Mouse (Mus musculus) forebrain, embryonic 12.5 days (tissue): ENCODE measurements around the gene Fgb. TPM values are rescaled to one million over a fixed set of nuclear protein-coding genes. Genes with fewer than 3 reads are reported as not detected.

Source experiments
- ATAC-seq: fragments of 200-750 bp; cut with Nextera tagmentation; 2 replicates; pipeline ENCODE4 v1.8.0; 2017; ENCODE audit warnings: moderate TSS enrichment; ENCODE audit not compliant: low FRiP score
- H3K27ac ChIP-seq: fragments of 300-500 bp; sonication (generic); 2 replicates; pipeline ENCODE4 v1.5.1; 2016; ENCODE audit warnings: mild to moderate bottlenecking
- H3K27me3 ChIP-seq: fragments of 300-500 bp; sonication (generic); 2 replicates; pipeline ENCODE4 v1.6.1; 2016; ENCODE audit warnings: mild to moderate bottlenecking
- H3K36me3 ChIP-seq: fragments of 300-500 bp; sonication (generic); replicated peaks from 2 replicates; pipeline ENCODE4 v1.6.1; 2016; ENCODE audit warnings: mild to moderate bottlenecking
- H3K4me1 ChIP-seq: fragments of 300-500 bp; sonication (generic); 2 replicates; pipeline ENCODE4 v1.6.1; 2016
- H3K4me2 ChIP-seq: fragments of 300-500 bp; sonication (generic); 2 replicates; pipeline ENCODE4 v1.6.1; 2016; ENCODE audit warnings: mild to moderate bottlenecking, moderate library complexity
- H3K4me3 ChIP-seq: fragments of 300-500 bp; sonication (generic); replicated peaks from 2 replicates; pipeline ENCODE4 v1.5.1; 2016; ENCODE audit warnings: mild to moderate bottlenecking
- H3K9ac ChIP-seq: fragments of 300-500 bp; sonication (generic); 2 replicates; pipeline ENCODE4 v1.6.1; 2016; ENCODE audit warnings: mild to moderate bottlenecking
- H3K9me3 ChIP-seq: fragments of 300-500 bp; sonication (generic); 2 replicates; pipeline ENCODE4 v1.6.1; 2016
- WGBS: fragments of 180-500 bp; shearing (Covaris S2); methylation state at CpG from one replicate; pipeline ENCODE4 v1.1.7; 2016; 5-methylcytosine and 5-hydroxymethylcytosine counted together
- polyA plus RNA-seq: library from polyadenylated mRNA; unstranded; fragments of >200 nt; fragmentation: Nextera tagmentation; extraction: Ambion mirVana; gene quantifications from 2 replicates; pipeline ENCODE4 v1.2.1, GENCODE M21; 2016

The Fgb gene
- polyA plus RNA-seq, 1 experiment from 2014 or later, result not detected

- Histone ChIP-seq H3K4me1 (peaks cover 4% of the 10 kb centered on the region; the same call in 1 of the 2 replicates), H3K4me3 (no peak overlapping the region)
- no peak for ATAC-seq
These were observed 47.5 kb downstream of the Fgb start for GRCm38 (mm10) chr3:83002191-83002590.

GRCm38 (mm10) chr3:82999995-83000394 lies 49.7 kb downstream of the Fgb start:
- Histone ChIP-seq H3K36me3 (no peaks in the 10 kb centered on the region), H3K9me3 (no peaks in the 10 kb centered on the region), H3K27me3 (peaks cover 29% of the 10 kb centered on the region), H3K4me2 (no peak overlapping the region), H3K4me1 (peaks cover 7% of the 10 kb centered on the region; the same call in 1 of the 2 replicates), H3K4me3 (no peak overlapping the region), H3K9ac (no peak overlapping the region), H3K27ac (no peak overlapping the region)
- no peak for ATAC-seq
- 84% methylated on average over 9 of the region's 9 CpGs for WGBS

More at GRCm38 (mm10) chr3:83002191-83002590, 47.5 kb downstream of the Fgb start:
- peaks cover 8% of the 10 kb centered on the region for H3K27me3 ChIP-seq
- H3K36me3 ChIP-seq, result no peaks in the 10 kb centered on the region
- no peak overlapping the region for H3K27ac ChIP-seq
- no peak overlapping the region for H3K4me2 ChIP-seq
- H3K9ac ChIP-seq, result no peak overlapping the region
- no peaks in the 10 kb centered on the region for H3K9me3 ChIP-seq
- WGBS, result 0% methylated on average over 2 of the region's 2 CpGs

DNA sequence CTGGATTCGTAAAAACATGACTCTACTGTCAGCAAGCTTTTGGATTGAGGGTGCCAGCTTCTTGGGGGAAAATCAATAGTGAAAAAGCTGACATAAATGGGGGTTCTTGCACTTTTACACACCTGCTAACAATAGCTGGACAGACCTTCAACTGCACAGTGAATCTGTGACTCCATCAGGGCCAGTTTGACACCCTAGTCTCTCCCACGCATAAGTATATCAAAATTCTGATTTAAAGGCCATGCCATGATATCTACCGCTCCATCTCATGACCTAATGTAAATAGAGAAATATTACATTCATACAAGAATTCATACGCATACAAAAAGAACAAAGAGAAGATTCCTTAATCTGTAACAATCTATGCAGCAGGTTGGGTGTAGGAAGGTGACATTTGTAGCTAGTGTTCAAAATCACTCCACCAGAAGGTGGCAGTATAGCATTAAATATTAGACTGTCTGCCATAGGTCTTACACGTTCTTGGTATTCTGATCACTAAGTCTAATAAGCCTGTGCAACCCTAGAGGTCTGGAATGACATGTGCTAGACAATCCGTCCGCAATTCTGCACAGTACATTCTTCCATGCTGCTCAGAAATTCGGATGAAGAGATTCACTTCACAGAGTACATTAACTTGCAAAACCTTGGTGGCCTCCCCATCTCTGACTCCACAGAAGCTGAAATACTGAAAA lies 50.7 kb downstream of the Fgb start:
- WGBS, result 32% methylated on average over 8 of the region's 8 CpGs
- peaks cover 7% of the 10 kb centered on the region; the same call in 1 of the 2 replicates for H3K4me1 ChIP-seq
- H3K36me3 ChIP-seq, result no peaks in the 10 kb centered on the region
- H3K4me2 ChIP-seq, result no peak overlapping the region
- peak; percentile 87 for ATAC-seq
- no peaks in the 10 kb centered on the region for H3K9me3 ChIP-seq
- peaks cover 30% of the 10 kb centered on the region for H3K27me3 ChIP-seq
- H3K9ac ChIP-seq, result no peak overlapping the region
- H3K4me3 ChIP-seq, result no peak overlapping the region
- H3K27ac ChIP-seq, result no peak overlapping the region

DNA sequence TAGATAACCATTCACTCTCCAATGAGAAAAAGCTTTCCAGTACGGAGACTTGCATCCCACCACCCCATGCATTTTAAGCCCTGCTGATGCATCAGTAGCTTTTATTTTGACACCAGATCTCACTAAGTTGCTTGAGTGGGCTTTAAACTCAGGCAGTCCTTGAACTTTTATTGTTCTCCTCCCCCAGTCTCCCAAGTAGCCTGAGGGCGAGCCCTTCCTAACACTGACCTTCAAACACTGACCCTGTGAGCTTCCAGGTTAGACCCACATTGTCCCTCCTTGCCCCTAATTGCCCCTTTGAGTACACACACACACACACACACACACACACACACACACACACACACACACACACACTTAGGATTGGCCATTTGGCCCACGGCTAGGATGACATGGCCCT lies 53.0 kb downstream of the Fgb start:
- peaks cover 37% of the 10 kb centered on the region for H3K27me3 ChIP-seq
- H3K4me3 ChIP-seq, result no peak overlapping the region
- H3K4me1 ChIP-seq, result peaks cover 7% of the 10 kb centered on the region; the same call in 1 of the 2 replicates
- 72% methylated on average over 3 of the region's 3 CpGs for WGBS
- H3K27ac ChIP-seq, result no peak overlapping the region
- no peak overlapping the region for H3K4me2 ChIP-seq
- no peak overlapping the region for H3K9ac ChIP-seq
- no peak for ATAC-seq
- H3K36me3 ChIP-seq, result no peaks in the 10 kb centered on the region
- no peaks in the 10 kb centered on the region for H3K9me3 ChIP-seq

DNA sequence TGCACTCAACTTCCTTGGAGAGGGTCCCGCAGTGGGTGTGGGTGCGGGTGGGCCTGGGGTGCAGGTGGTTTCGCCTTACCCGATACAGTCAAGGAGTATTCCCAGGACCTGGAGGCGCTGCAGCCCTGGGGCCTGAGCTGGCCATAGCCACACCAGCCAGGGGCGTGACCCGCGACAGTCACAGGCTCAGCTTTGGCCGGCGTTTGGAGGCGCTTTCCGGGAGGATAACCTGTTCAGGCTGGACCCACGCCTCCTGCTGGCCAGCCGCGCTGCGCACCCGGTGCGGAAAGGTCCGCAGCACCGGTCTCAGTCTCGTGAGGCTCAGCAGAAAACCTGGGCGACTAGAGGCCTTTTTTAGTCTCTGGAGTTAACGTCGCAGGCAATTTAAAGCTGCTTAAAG lies 54.3 kb downstream of the Fgb start:
- peak overlapping the region; percentile 24 for H3K4me3 ChIP-seq
- peak; percentile 62 for ATAC-seq
- 2% methylated on average over 24 of the region's 24 CpGs for WGBS
- no peak overlapping the region for H3K27ac ChIP-seq
- peaks cover 7% of the 10 kb centered on the region; the same call in 1 of the 2 replicates for H3K4me1 ChIP-seq
- H3K36me3 ChIP-seq, result no peaks in the 10 kb centered on the region
- peaks cover 37% of the 10 kb centered on the region for H3K27me3 ChIP-seq
- H3K9me3 ChIP-seq, result no peaks in the 10 kb centered on the region
- H3K9ac ChIP-seq, result no peak overlapping the region
- H3K4me2 ChIP-seq, result peak overlapping the region; percentile 56

- ATAC-seq, result no peak
- no peak overlapping the region for H3K4me2 ChIP-seq
- 91% methylated on average over 6 of the region's 6 CpGs for WGBS
These were observed 56.7 kb downstream of the Fgb start for GRCm38 (mm10) chr3:82992956-82993355.

DNA sequence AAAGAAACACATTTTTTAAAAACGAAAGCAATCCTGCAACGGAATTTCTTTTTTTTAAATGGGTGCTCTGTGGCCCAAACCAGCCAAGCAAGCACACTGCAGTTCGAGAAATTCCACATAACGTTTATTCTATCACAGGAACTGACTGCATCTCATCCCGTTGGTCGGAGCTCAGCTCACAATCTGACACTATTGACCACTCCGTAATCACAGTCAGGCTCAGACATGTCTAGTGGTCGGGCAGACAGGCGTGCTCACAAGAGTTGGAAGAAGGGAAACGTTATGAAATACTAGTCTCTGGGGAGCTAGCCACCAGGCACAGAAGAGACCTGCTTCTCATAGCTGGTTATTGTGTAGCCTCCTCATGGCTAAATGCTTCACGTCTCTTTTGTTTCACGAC lies 57.7 kb downstream of the Fgb start:
- no peak overlapping the region for H3K4me2 ChIP-seq
- H3K36me3 ChIP-seq, result no peaks in the 10 kb centered on the region
- peaks cover 3% of the 10 kb centered on the region; the same call in 1 of the 2 replicates for H3K4me1 ChIP-seq
- ATAC-seq, result no peak
- H3K27me3 ChIP-seq, result peaks cover 27% of the 10 kb centered on the region
- H3K27ac ChIP-seq, result no peak overlapping the region
- H3K9me3 ChIP-seq, result no peaks in the 10 kb centered on the region
- H3K4me3 ChIP-seq, result no peak overlapping the region
- no peak overlapping the region for H3K9ac ChIP-seq
- 86% methylated on average over 12 of the region's 12 CpGs for WGBS

More at GRCm38 (mm10) chr3:82992956-82993355, 56.7 kb downstream of the Fgb start:
- no peaks in the 10 kb centered on the region for H3K36me3 ChIP-seq
- no peak overlapping the region for H3K27ac ChIP-seq
- no peak overlapping the region for H3K9ac ChIP-seq
- H3K4me3 ChIP-seq, result no peak overlapping the region
- H3K9me3 ChIP-seq, result no peaks in the 10 kb centered on the region
- peaks cover 34% of the 10 kb centered on the region for H3K27me3 ChIP-seq
- peaks cover 3% of the 10 kb centered on the region; the same call in 1 of the 2 replicates for H3K4me1 ChIP-seq

Other genes starting within 250 kb of the Fgb start
- gene Rbm46, start 173.4 kb downstream of the Fgb start, polyA plus RNA-seq, result 1.9 and 2.1 TPM in 2 replicates
- gene Lrat, start 145.9 kb downstream of the Fgb start, polyA plus RNA-seq, result not detected in 2 replicates
- not detected in 2 replicates for gene Fgg, start 42.1 kb downstream of the Fgb start, polyA plus RNA-seq
- not detected in 2 replicates for gene Fga, start 23.8 kb downstream of the Fgb start, polyA plus RNA-seq
- gene Plrg1, start 5.7 kb upstream of the Fgb start, polyA plus RNA-seq, result 115 and 118 TPM in 2 replicates
- 0.12 and 0.15 TPM in 2 replicates for gene Dchs2, start 78.1 kb upstream of the Fgb start, polyA plus RNA-seq